Mouse (Mus musculus) neural tube, embryonic 15.5 days (tissue): ENCODE data around the gene Irgc1. TPM values are rescaled to one million over a fixed set of nuclear protein-coding genes. Genes with fewer than 3 reads are reported as not detected.

ENCODE experiments used
- ATAC-seq: fragments of 200-750 bp; cut with Nextera tagmentation; 2 replicates; pipeline ENCODE4 v1.8.0; 2017; ENCODE audit warnings: mild to moderate bottlenecking, moderate TSS enrichment, moderate library complexity; ENCODE audit not compliant: low FRiP score
- H3K27ac ChIP-seq: fragments of 300-500 bp; sonication (generic); replicated peaks from 2 replicates; pipeline ENCODE4 v1.5.1; 2015; ENCODE audit warnings: mild to moderate bottlenecking, inconsistent platforms
- H3K27me3 ChIP-seq: fragments of 300-500 bp; sonication (generic); replicated peaks from 2 replicates; pipeline ENCODE4 v1.6.1; 2015; ENCODE audit warnings: inconsistent platforms
- H3K36me3 ChIP-seq: fragments of 300-500 bp; sonication (generic); 2 replicates; pipeline ENCODE4 v1.6.1; 2015; ENCODE audit warnings: inconsistent platforms
- H3K4me1 ChIP-seq: fragments of 300-500 bp; sonication (generic); 2 replicates; pipeline ENCODE4 v1.6.1; 2015; ENCODE audit warnings: inconsistent platforms
- H3K4me2 ChIP-seq: fragments of 300-500 bp; sonication (generic); 2 replicates; pipeline ENCODE4 v1.6.1; 2015; ENCODE audit warnings: inconsistent platforms, mild to moderate bottlenecking, moderate library complexity
- H3K4me3 ChIP-seq: fragments of 300-500 bp; sonication (generic); replicated peaks from 2 replicates; pipeline ENCODE4 v1.5.1; 2015; ENCODE audit warnings: mild to moderate bottlenecking, inconsistent platforms
- H3K9ac ChIP-seq: fragments of 300-500 bp; sonication (generic); replicated peaks from 2 replicates; pipeline ENCODE4 v1.6.1; 2015; ENCODE audit warnings: mild to moderate bottlenecking, inconsistent platforms
- H3K9me3 ChIP-seq: fragments of 300-500 bp; sonication (generic); replicated peaks from 2 replicates; pipeline ENCODE4 v1.6.1; 2016; ENCODE audit warnings: inconsistent platforms
- WGBS: fragments of 180-500 bp; shearing (Covaris S2); methylation state at CpG from one replicate; pipeline ENCODE4 v1.1.7; 2015; ENCODE audit warnings: mixed read lengths; 5-methylcytosine and 5-hydroxymethylcytosine counted together
- polyA plus RNA-seq: library from polyadenylated mRNA; unstranded; fragments of >200 nt; fragmentation: Nextera tagmentation; extraction: Ambion mirVana; gene quantifications from 2 replicates; pipeline ENCODE4 v1.2.1, GENCODE M21; 2015

Gene Irgc1
- polyA plus RNA-seq, 1 experiment from 2014 or later = not detected

DNA sequence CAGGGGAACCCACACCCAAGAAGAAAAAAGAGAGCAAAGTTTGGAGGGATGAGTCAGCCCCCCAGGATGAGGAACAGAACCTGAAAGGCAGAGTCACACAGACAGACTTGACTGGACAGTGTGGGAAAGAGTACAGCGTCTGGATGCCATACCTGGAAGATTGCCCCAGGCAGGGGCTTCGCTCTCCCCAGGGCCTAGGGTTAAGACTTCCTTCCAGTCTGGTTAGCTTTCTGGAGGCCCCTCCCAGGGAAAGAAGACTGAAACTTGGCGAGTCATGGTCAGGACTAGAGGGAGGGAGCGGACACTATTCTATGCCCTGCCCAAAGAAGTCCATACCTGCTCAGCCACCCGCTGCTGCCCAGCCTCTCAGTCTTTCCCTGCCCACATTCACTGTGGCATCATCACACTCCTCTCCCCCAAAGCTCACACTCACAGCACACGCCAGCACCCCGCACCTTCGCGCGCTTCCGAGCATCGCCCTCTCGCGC is 28.9 kb upstream of the Irgc1 start:
- H3K4me1 ChIP-seq = peaks cover 57% of the 10 kb centered on the region
- H3K9me3 ChIP-seq = no peaks in the 10 kb centered on the region
- no peak; the same call in 1 of the 2 replicates for ATAC-seq
- H3K4me2 ChIP-seq = peak overlapping the region; percentile 77
- no peaks in the 10 kb centered on the region for H3K27me3 ChIP-seq
- peak overlapping the region; percentile 81 for H3K9ac ChIP-seq
- peak overlapping the region; percentile 67 for H3K4me3 ChIP-seq
- H3K36me3 ChIP-seq = no peaks in the 10 kb centered on the region
- WGBS = 10% methylated on average over 14 of the region's 14 CpGs
- peak overlapping the region; percentile 89 for H3K27ac ChIP-seq

DNA sequence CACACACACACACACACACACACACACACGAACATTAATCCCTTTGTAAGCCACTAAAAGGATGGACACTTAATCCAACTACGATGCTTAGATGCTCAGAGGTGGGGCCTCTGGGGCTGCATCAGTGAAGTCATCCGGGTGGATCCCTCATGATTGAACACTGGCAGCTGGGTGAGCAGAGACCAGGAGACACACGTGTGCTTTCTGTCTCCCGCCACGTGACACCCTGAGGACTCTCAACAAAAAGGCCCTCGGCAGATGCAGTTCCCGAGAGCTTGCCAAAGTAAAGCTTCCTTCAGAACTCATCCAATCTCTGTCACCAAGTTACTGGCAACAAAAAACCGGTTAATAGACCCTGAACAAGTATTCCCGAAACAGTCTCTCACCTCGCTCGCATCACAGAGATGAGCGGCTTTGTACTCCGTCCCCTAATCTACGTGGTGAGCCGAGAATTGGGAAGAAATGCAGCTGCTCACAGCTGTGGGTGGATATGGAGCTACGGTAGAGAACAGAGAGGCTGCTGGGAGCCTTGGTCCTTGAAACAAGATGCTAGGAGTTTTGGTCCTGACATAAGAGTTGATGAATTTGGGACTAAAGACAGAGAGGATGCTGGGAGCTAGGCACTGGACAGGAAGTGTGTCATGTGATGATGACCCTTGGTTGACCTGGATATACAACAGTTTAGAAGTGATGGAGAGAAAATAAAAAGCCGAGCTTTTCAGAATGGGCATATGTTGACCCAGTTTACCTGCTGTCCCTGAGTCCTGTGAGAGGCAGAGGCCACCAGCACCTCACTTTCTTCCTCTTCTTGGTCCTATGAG is 28.2 kb upstream of the Irgc1 start:
- H3K4me1 ChIP-seq = peaks cover 50% of the 10 kb centered on the region
- peak overlapping the region; percentile 23; the same call in 1 of the 2 replicates for H3K27ac ChIP-seq
- no peaks in the 10 kb centered on the region for H3K36me3 ChIP-seq
- H3K9me3 ChIP-seq = no peaks in the 10 kb centered on the region
- WGBS = 43% methylated on average over 18 of the region's 18 CpGs
- no peak for ATAC-seq
- H3K9ac ChIP-seq = peak overlapping the region; percentile 81
- no peaks in the 10 kb centered on the region for H3K27me3 ChIP-seq
- peak overlapping the region; percentile 67 for H3K4me3 ChIP-seq
- peak overlapping the region; percentile 77 for H3K4me2 ChIP-seq

DNA sequence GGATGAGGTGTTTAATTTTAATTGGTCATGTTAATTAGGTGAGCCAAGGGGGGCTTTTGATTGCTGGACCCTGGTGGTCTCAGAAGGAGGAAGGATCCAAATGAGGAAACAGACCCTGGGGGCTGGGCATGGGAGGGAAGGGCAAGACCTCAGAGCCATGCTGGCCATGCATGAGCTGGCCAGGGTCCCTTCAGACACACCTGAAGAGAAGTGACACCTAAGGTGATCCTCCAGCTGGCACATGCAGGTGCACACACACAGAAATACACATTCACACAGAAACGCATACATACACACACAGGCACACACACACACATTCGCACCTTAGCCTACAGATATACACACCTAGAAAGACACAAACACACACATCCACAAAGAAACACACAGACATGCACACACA is 27.6 kb upstream of the Irgc1 start:
- no peak for ATAC-seq
- H3K4me3 ChIP-seq = peak overlapping the region; percentile 67; the same call in 1 of the 2 replicates
- WGBS = 88% methylated on average over 2 of the region's 2 CpGs
- H3K9me3 ChIP-seq = no peaks in the 10 kb centered on the region
- peak overlapping the region; percentile 77 for H3K4me2 ChIP-seq
- H3K9ac ChIP-seq = no peak overlapping the region
- no peak overlapping the region for H3K27ac ChIP-seq
- no peaks in the 10 kb centered on the region for H3K36me3 ChIP-seq
- no peaks in the 10 kb centered on the region for H3K27me3 ChIP-seq
- peaks cover 47% of the 10 kb centered on the region for H3K4me1 ChIP-seq

DNA sequence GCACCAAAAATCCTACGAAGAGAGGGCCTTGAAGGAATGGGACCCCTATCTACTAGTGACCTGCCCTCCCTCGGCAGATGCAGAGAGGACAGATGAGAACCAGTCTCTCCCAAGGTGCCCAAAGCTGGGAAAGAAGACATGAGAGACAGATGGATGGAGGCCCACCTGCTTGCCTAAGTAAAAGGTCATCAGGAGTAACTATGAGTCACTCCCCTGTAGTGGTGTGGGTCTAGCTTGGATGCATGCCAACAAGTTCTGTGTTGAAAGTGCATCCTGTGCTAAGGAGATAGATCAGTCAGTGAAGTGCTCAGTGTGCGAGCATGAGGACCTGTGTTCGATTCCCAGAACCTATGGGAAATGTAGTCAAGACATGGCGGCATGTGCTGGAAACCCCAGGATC is 26.8 kb upstream of the Irgc1 start:
- Histone ChIP-seq H3K36me3 (no peaks in the 10 kb centered on the region), H3K4me2 (no peak overlapping the region), H3K27ac (no peak overlapping the region), H3K9ac (no peak overlapping the region), H3K27me3 (no peaks in the 10 kb centered on the region), H3K4me1 (peaks cover 45% of the 10 kb centered on the region), H3K4me3 (no peak overlapping the region), H3K9me3 (no peaks in the 10 kb centered on the region)
- 93% methylated on average over 5 of the region's 5 CpGs for WGBS
- ATAC-seq = no peak

DNA sequence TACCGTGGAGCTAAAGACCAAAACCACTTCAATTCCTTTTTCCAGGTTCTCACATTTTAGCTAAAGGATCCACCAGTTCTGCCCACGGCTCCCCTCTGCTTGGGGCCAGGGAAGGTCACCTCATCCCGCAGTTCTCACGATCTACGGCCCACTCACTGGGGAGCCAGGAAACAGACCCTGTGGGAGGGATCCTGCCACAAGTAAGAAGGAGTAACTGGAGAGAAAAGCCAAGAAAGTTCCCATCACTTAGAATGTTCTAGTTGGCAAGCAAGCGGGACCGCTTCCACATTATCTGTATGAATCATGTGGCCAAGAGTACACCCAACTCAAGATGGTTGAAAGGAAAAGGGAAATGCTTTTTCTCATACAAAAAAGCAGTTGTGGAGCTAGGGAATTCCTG is 24.8 kb upstream of the Irgc1 start:
- Histone ChIP-seq H3K4me2 (no peak overlapping the region), H3K27ac (no peak overlapping the region), H3K36me3 (no peaks in the 10 kb centered on the region), H3K4me1 (peaks cover 32% of the 10 kb centered on the region), H3K27me3 (no peaks in the 10 kb centered on the region), H3K9ac (no peak overlapping the region), H3K4me3 (no peak overlapping the region), H3K9me3 (no peaks in the 10 kb centered on the region)
- ATAC-seq = no peak
- WGBS = 86% methylated on average over 7 of the region's 7 CpGs

DNA sequence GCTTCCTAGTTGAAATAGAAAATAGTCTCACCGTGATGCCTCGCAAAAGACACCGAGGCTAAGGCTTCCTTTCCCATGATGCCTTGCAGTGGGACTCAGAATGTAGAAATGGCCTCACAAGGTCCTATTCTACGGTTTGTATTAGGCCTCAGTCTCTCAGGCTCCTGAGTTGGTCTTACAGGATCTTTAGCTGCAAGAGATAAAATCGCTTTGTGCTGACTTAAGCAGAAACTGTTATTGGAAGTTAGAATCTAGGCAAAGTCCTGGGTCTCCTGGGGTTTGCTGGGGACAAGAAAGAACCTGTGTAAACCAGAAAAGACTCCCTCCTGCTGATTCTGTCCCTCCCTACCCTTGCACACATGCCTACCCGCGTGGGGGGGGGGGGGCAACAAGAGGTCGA is 24.2 kb upstream of the Irgc1 start:
- whole genome bisulfite sequencing = 80% methylated on average over 8 of the region's 8 CpGs
- Histone ChIP-seq H3K4me3 (no peak overlapping the region), H3K36me3 (no peaks in the 10 kb centered on the region), H3K4me2 (no peak overlapping the region), H3K9ac (no peak overlapping the region), H3K27ac (no peak overlapping the region), H3K27me3 (no peaks in the 10 kb centered on the region), H3K9me3 (no peaks in the 10 kb centered on the region), H3K4me1 (peaks cover 30% of the 10 kb centered on the region)
- no peak for ATAC-seq

DNA sequence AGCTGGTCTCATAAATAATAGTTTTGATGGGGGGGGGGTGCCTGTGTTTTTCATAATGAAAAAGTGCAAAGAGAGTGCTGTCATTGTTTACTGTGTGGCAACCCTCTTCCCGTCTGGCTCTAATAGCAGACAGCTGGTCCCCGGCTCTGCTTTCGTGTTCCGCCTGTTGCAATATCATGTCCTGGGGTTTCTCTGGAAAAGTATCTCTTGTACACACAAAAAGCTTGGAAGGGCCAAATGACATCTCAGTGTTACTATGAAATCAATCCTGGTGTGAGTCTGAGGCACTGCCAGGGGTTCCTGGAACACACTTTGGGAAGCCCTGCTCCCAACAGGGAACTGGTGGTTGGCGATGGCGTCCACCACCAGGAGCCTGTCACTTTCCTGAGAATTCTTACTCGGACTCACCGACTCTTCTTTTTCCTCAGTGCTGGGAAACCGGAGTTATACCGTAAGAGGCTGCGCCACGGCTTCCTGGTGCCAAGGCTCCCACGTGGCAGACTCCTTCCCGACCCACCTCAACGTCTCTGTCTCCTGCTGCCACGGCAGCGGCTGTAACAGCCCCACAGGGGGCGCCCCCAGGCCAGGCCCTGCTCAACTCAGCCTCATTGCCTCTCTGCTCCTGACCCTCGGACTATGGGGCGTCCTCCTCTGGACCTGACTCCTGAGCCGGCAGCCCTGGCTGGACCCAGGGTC is 22.9 kb upstream of the Irgc1 start:
- H3K9me3 ChIP-seq = no peaks in the 10 kb centered on the region
- no peak overlapping the region for H3K9ac ChIP-seq
- peak overlapping the region; percentile 4; the same call in 1 of the 2 replicates for H3K4me2 ChIP-seq
- H3K4me1 ChIP-seq = peaks cover 16% of the 10 kb centered on the region
- H3K27me3 ChIP-seq = no peaks in the 10 kb centered on the region
- no peak overlapping the region for H3K27ac ChIP-seq
- ATAC-seq = no peak
- H3K36me3 ChIP-seq = no peaks in the 10 kb centered on the region
- no peak overlapping the region for H3K4me3 ChIP-seq
- WGBS = 30% methylated on average over 21 of the region's 21 CpGs

DNA sequence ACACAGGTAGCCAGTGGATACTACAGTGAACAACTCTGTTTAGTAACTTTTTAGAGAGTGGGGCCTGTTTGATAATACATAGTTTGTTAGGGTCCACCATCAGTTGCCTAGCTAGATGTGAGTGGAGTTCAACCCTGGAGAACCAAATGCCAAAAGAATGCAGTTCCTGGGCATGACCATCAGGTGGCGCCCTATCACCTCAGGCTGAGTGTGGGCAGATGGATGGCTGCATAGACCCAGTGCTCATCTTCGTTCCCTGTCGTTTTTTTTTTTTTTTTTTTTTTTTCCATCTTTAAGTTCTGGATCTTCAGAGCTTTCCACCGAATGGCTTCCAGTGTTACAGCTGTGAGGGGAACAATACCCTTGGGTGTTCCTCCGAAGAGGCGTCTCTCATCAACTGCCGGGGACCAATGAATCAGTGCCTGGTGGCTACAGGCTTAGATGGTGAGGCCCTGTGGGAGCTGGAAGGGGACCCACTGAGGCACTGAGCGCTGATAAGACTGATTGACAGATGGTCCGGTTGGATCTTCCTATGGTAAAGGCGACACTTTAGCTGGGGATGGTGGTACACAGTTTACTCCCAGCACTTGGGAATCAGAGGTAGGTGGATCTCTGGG is 21.9 kb upstream of the Irgc1 start:
- 41% methylated on average over 10 of the region's 10 CpGs for WGBS
- H3K36me3 ChIP-seq = no peaks in the 10 kb centered on the region
- H3K27me3 ChIP-seq = no peaks in the 10 kb centered on the region
- H3K4me2 ChIP-seq = no peak overlapping the region
- 0 out of 2 replicates have a peak, but pooled peaks cover 12% of the 10 kb centered on the region for H3K4me1 ChIP-seq
- no peak overlapping the region for H3K9ac ChIP-seq
- H3K9me3 ChIP-seq = no peaks in the 10 kb centered on the region
- no peak overlapping the region for H3K27ac ChIP-seq
- ATAC-seq = 0 out of 2 replicates have a peak, but pooled peaks have one; percentile 20
- no peak overlapping the region for H3K4me3 ChIP-seq

DNA sequence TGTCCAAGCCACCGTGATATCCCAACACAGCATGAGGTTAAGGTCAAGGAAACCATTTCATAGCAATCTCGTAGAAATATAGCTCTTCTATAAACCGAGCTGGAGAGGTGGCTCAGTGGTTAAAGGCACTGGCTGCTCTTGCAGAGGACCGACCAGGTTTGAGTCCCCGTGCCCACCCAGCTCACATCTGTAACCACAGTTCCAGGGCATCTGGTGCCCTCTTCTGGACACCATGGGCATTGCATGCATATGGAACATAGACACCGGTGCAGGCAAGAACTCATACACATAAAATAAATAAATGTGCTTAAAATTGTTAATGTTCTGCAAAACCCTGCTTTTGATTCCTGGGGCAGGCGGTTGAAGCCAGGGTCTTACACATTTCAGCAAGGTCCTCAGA is 20.8 kb upstream of the Irgc1 start:
- H3K27ac ChIP-seq = no peak overlapping the region
- H3K27me3 ChIP-seq = no peaks in the 10 kb centered on the region
- H3K9ac ChIP-seq = no peak overlapping the region
- H3K36me3 ChIP-seq = no peaks in the 10 kb centered on the region
- no peak overlapping the region for H3K4me2 ChIP-seq
- 76% methylated on average over 7 of the region's 7 CpGs for WGBS
- H3K9me3 ChIP-seq = no peaks in the 10 kb centered on the region
- ATAC-seq = no peak
- H3K4me1 ChIP-seq = 0 out of 2 replicates have a peak, but pooled peaks cover 12% of the 10 kb centered on the region
- H3K4me3 ChIP-seq = no peak overlapping the region

DNA sequence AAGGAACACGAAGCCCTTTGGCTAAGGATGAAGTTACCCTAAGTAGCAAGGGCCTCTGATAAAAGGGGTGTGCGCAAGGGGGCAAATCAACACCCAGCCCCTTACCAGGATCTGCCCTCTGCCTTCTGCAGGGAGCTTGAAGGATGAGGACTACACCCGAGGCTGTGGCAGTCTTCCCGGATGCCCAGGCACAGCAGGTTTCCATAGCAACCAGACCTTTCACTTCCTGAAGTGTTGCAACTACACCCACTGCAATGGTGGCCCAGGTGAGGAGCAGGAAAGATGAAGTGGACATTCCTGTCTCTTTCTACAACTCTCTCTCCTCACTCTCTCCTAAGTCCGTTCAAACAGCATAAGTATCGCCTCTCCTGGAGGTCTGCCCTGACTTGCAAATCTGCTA is 20.3 kb upstream of the Irgc1 start:
- Histone ChIP-seq H3K4me2 (no peak overlapping the region), H3K9me3 (no peaks in the 10 kb centered on the region), H3K4me1 (0 out of 2 replicates have a peak, but pooled peaks cover 12% of the 10 kb centered on the region), H3K27ac (no peak overlapping the region), H3K4me3 (no peak overlapping the region), H3K27me3 (no peaks in the 10 kb centered on the region), H3K36me3 (no peaks in the 10 kb centered on the region), H3K9ac (no peak overlapping the region)
- ATAC-seq = no peak
- 75% methylated on average over 6 of the region's 6 CpGs for WGBS

DNA sequence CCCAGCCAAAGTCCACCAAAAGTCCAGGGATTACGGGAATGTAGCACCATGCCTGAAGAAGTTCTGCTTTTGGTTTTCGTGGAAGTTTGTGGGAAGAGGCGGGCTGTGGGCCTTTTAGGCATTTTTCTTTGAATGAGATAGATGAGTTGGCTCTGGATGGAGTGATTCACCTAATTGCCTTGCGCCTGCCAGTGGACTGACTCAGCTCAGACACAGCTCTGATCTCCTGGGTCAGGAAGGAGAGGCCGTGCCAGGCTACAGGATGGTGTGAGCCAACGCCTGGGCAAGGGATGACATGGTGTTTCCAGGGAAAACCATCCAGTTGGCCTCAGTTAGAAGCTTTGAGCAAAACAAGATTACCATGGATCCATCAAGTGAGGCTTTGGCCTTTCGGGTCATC is 18.3 kb upstream of the Irgc1 start:
- Histone ChIP-seq H3K4me3 (no peak overlapping the region), H3K9ac (no peak overlapping the region), H3K4me2 (no peak overlapping the region), H3K4me1 (0 out of 2 replicates have a peak, but pooled peaks cover 9% of the 10 kb centered on the region), H3K27ac (no peak overlapping the region), H3K36me3 (no peaks in the 10 kb centered on the region), H3K27me3 (no peaks in the 10 kb centered on the region), H3K9me3 (no peaks in the 10 kb centered on the region)
- no peak for ATAC-seq
- 97% methylated on average over 7 of the region's 7 CpGs for WGBS
